Mouse (Mus musculus): ENCODE results near the gene Shprh.
"Not testable (repeated sequence)": the region's sequence is repeated elsewhere in the genome, so short reads cannot be mapped to it uniquely, and the experiment has no call there.

Shprh gene

GRCm38 (mm10) chr10:11148884-11149741 is at the start of gene Shprh:
Gene Shprh (plus strand): TSS chr10:11149427.
- DNase-seq (ENCODE audit: low spot score): peak; percentile 100

DNA sequence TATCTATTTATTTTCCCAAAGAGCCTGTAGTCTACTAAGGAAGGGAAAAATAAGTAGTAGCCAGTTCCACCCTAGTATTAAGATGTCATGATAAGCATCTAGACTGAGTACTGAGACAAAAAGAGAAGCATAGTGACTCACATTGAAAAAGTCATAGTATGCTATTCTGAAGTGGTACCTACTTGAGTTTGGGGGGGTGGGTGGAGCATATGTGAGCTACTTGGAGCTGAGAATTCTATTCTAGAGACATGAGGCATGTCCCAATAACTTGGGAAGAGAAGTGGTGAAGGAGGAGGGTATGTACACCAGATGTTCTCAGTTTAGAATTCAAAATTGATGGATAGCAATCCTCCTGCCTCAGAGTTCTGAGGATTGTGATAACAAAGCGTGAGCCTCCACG is 27.4 kb upstream of the Shprh start:
- no peak for DNase-seq (ENCODE audit: low spot score)

- DNase-seq (ENCODE audit: low spot score): no peak
These were observed 3.6 kb upstream of the Shprh start for GRCm38 (mm10) chr10:11145580-11145979.

DNA sequence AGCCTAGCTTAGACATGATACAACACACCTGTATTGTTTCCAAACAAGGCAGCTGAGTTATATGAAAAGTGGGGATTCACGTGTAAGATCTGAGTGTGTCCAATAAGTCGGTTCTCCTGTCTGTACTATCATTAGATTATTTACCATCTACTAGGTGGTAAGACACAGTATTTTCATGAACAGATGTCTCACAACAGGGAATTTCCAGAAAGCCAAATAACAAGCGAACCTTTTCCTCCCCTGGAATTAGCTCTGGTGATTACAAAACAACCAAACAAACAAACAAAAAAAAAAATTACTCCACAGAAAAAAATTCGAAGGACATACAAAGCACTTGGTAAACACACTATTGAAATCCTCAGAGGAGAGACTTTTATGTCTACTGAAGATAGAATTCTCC is 781 bp upstream of the Shprh start:
- no peak for DNase-seq (ENCODE audit: low spot score)

GRCm38 (mm10) chr10:11149742-11150125 is 507 bp downstream of the Shprh start:
- DNase-seq (ENCODE audit: low spot score): no peak

DNA sequence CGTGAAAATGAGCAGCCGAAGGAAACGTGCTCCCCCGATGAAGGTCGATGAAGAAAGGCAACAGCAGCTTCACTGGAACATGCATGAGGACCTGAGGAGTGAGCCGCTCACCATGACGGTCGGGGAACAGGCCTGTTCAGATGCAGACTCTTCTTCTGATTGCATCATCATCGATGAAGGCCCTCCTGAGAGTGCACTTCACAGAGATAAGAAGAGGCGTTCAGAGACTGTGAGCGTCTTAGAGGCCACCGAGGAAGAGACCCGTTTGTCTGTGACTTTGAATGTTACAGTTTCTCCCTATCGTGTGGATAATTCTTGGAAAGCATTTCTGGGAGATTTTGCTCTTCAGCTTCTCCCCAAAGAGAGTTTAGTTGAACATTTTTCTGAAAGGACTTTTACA is 2.4 kb downstream of the Shprh start:
- DNase-seq (ENCODE audit: low spot score): no peak

DNA sequence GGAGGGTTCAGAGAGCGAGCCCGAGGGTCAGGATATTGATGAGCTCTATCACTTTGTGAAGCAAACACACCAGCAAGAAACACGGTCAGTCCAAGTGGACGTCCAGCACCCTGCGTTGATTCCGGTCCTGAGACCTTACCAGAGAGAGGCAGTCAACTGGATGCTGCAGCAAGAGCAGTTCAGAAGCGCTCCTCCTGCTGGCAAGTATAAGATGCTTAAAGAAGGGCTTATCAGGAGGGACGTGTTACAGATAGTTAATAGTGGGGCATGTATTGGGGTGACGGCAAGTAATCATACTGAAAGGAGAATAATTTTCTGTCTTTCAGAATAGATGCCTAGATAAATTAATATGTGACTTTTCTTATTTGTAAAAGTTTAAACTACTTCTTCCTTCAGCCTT is 7.8 kb downstream of the Shprh start:
- DNase-seq (ENCODE audit: low spot score): no peak

GRCm38 (mm10) chr10:11164537-11164936 is 15.3 kb downstream of the Shprh start:
- no peak for DNase-seq (ENCODE audit: low spot score)

- DNase-seq (ENCODE audit: low spot score): no peak
These were observed 21.0 kb downstream of the Shprh start for GRCm38 (mm10) chr10:11170252-11170651.

DNA sequence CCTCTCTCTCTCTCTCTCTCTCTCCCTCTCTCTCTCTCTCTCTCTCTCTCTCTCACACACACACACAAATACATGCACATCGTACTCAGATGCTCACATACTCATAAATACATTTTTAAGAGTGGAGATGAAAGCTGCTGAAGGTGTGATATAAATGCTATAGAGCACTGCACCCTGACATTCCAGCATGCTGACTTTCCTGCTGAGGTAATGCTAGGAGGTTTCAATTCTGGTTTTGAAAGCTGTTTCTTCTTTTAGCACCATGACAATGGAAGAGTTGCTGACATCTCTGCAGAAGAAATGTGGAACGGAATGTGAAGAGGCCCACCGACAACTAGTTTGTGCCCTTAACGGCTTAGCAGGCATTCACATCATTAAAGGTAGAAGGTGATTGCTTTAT is 22.4 kb downstream of the Shprh start:
- no peak for DNase-seq (ENCODE audit: low spot score)

DNA sequence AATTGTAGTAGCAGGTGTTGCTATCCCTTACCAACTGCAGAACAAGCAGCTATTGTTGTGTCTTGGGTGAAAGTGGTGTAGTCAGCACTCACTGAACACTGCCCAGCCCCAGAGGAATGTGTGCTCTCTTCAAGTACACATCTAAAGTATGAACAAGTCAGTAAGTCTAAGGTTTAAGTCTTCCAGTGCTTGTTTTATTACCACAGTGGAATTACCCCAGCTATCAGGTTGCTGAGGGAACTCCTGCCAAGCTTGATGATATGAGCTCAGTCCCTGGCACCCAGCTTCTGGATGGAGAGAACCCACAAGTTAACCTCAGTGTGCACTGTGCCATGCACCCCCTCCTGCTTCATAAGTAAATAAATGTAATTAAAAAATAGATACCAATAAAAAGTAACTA is 23.3 kb downstream of the Shprh start:
- no peak for DNase-seq (ENCODE audit: low spot score)

- peak; percentile 53 for DNase-seq (ENCODE audit: low spot score)
These were observed 26.7 kb downstream of the Shprh start for GRCm38 (mm10) chr10:11175801-11176482.

DNA sequence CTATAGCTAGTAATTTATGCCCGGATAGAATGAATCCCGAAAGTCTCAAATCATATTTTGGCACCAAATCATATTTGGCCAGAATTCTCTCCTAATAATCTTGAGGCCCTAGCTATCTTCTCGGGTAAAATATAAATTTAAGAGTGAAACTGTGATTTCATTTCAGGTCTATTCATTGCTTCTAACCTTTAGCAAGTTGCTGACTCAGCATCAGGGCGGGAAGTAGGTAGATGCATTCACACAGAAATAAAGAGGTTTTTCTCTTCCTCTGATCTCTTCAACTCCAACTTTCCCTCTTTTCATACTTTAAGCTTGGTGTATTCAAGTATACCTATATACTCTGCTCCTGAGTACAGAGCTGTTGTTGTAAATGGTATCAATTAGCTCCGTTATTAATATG is 30.9 kb downstream of the Shprh start:
- DNase-seq (ENCODE audit: low spot score): no peak

- no peak for DNase-seq (ENCODE audit: low spot score)
These were observed 48.1 kb downstream of the Shprh start for GRCm38 (mm10) chr10:11197341-11197740.

GRCm38 (mm10) chr10:11198346-11198745 is 49.1 kb downstream of the Shprh start:
- peak; percentile 18 for DNase-seq (ENCODE audit: low spot score)

- DNase-seq (ENCODE audit: low spot score): no peak
These were observed 50.8 kb downstream of the Shprh start for GRCm38 (mm10) chr10:11199980-11200379.

DNA sequence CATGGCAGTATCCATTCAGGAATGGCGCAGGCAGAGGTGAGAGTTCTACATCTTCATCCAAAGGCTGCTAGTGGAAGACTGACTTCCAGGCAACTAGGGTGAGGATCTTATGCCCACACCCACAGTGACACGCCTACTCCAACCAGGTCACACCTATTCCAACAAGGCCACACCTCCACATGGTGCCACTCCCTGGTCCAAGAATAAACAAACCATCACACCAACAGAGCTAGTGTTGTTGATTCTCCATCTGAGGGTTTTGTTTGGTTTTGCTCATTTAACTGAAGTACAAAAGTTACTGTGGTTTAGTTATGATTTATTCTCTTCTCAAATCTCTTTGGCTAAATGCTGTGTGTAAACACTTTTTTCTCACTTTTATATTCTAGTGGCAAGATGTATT is 56.7 kb downstream of the Shprh start:
- DNase-seq (ENCODE audit: low spot score): not testable (repeated sequence)

DNA sequence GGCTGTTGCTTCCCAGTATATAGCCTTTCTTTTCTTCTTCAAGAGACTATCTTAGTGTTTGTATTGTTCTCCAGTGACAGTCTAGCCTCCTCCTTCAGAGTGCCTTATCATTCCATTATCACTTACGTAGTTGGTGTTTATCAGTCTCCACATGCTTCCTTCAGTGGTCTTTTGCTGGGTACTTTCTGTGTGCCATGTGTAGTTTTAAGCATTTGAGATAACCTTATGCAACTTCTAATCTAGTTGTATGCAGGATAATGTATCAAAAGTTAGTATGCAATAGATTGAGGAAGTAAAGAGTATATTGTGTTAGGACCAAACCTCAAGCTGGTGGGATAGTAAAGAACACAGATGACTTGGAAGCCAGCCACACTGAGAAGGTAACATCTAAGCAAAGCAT is 59.4 kb downstream of the Shprh start:
- no peak for DNase-seq (ENCODE audit: low spot score)

- DNase-seq (ENCODE audit: low spot score): peak; percentile 55
These were observed 62.8 kb downstream of the Shprh start for GRCm38 (mm10) chr10:11212003-11212402.

GRCm38 (mm10) chr10:11226442-11226841 is 77.2 kb downstream of the Shprh start:
- no peak for DNase-seq (ENCODE audit: low spot score)

- DNase-seq (ENCODE audit: low spot score): no peak
These were observed 80.4 kb downstream of the Shprh start for GRCm38 (mm10) chr10:11229545-11230178.

GRCm38 (mm10) chr10:11233208-11233607 is 84.0 kb downstream of the Shprh start:
- no peak for DNase-seq (ENCODE audit: low spot score)

GRCm38 (mm10) chr10:11242988-11243387 is 93.8 kb downstream of the Shprh start:
- DNase-seq (ENCODE audit: low spot score): not testable (repeated sequence)
